In genomic region chr6:70921274-70922074, GRCm38 (mm10) we compare ENCODE assay signal across 8 mouse cellular contexts. TPM values are rescaled to one million over a fixed set of nuclear protein-coding genes. Genes with fewer than 3 reads are reported as not detected.
DNase-seq lines count a peak whose midpoint lies in the region; ATAC-seq and TF ChIP-seq lines count a peak whose summit lies in the region.

No protein-coding gene starts in this region.

- H3K27me3 ChIP-seq in midbrain, postnatal 0 days (ENCODE audit: insufficient read depth, low read length), result no peaks in the 10 kb centered on the region

- peak overlapping the region; percentile 18; the same call in 1 of the 2 replicates for H3K27ac ChIP-seq in midbrain, postnatal 0 days (ENCODE audit: low read depth, low read length)

- DNase-seq in 3T3-L1 (ENCODE audit: low read depth, low spot score) (peak; percentile 72), MN1 (ENCODE audit: low spot score) (peak; percentile 55), liver (peak; percentile 30)
- DNase-seq in cerebellum, postnatal 14 days, result peak; percentile 73
- DNase-seq in frontal cortex, postnatal 36 days (ENCODE audit: low spot score in 2 of 2), result peak; percentile 17 to 63
- DNase-seq in kidney, adult 18-20 months, result peak; percentile 53
- DNase-seq in midbrain, postnatal 0 days (ENCODE audit: low spot score), result peak; percentile 69
- peak; percentile 50 for DNase-seq in testis, postnatal 10 days (ENCODE audit: low spot score)

- H3K36me3 ChIP-seq in midbrain, postnatal 0 days (ENCODE audit: insufficient read depth, low read length), result no peaks in the 10 kb centered on the region

- H3K9me3 ChIP-seq in midbrain, postnatal 0 days (ENCODE audit: low read length), result no peaks in the 10 kb centered on the region

- 5% methylated on average over 22 of the region's 22 CpGs for WGBS in midbrain, postnatal 0 days

- H3K4me3 ChIP-seq in midbrain, postnatal 0 days (ENCODE audit: low read depth, low read length), result no peak overlapping the region

- H3K9ac ChIP-seq in midbrain, postnatal 0 days (replicated peaks; ENCODE audit: low read length, poor library complexity, severe bottlenecking), result 0 out of 2 replicates have a peak overlapping the region, but pooled peaks have one; percentile 15

- H3K4me1 ChIP-seq in midbrain, postnatal 0 days (ENCODE audit: insufficient read depth, low read length), result peaks cover 7% of the 10 kb centered on the region; the same call in 1 of the 2 replicates

- peak; percentile 87 for TF ChIP-seq CTCF in midbrain, postnatal 0 days (IDR thresholded peaks at IDR 0.05)

- peak overlapping the region; percentile 34; the same call in 1 of the 2 replicates for H3K4me2 ChIP-seq in midbrain, postnatal 0 days (ENCODE audit: low read depth, low read length, poor library complexity, severe bottlenecking)

- ATAC-seq in midbrain, postnatal 0 days (ENCODE audit: low FRiP score), result peak; percentile 74

RNA-seq across cellular contexts. Expression of gene Tex37, which starts 2.7 kb away (rescaled TPM):
- total RNA-seq in midbrain, postnatal 0 days (2014; rRNA removed), result not detected in 2 replicates
- not detected in 2 replicates for polyA plus RNA-seq in midbrain, postnatal 0 days (2015; fragmentation: Nextera tagmentation; extraction: Ambion mirVana)

RNA-seq across cellular contexts. Expression of gene Foxi3, which starts 34.9 kb away (rescaled TPM):
- total RNA-seq in midbrain, postnatal 0 days (2014; rRNA removed), result not detected in 2 replicates
- polyA plus RNA-seq in midbrain, postnatal 0 days (2015; fragmentation: Nextera tagmentation; extraction: Ambion mirVana), result not detected in 2 replicates
